Mouse (Mus musculus): ENCODE results near the gene Zscan12.

Zscan12 gene

GRCm38 (mm10) chr13:21362621-21363248, at the start of gene Zscan12:
Gene Zscan12 (plus strand): TSS chr13:21362820.
- Histone ChIP-seq H3K4me1 (replicated peaks; ENCODE audit: low read depth, low read length) (peaks cover 23% of the 10 kb centered on the region), H3K4me3 (replicated peaks; ENCODE audit: low read length) (peak within 1 kb of the TSS; percentile 87), H3K27me3 (ENCODE audit: insufficient read depth, low read length) (no peaks in the 10 kb centered on the region), H3K9me3 (ENCODE audit: low read length) (no peaks in the 10 kb centered on the region), H3K36me3 (ENCODE audit: insufficient read depth, low read length) (peaks cover 31% of the 10 kb centered on the region)
- TF ChIP-seq CTCF (conservative IDR thresholded peaks at IDR 0.05; ENCODE audit: low read length) (no peak), POU5F1 (IDR thresholded peaks at IDR 0.05; ENCODE audit: borderline replicate concordance, low read length) (no peak), NANOG (IDR thresholded peaks at IDR 0.05; ENCODE audit: borderline replicate concordance, low read length) (no peak)

- H3K27me3 ChIP-seq (ENCODE audit: insufficient read depth, low read length), result peaks cover 14% of the 10 kb centered on the region
- H3K9me3 ChIP-seq (ENCODE audit: low read length), result no peaks in the 10 kb centered on the region
- H3K36me3 ChIP-seq (ENCODE audit: insufficient read depth, low read length), result no peaks in the 10 kb centered on the region
- no peak for TF ChIP-seq NANOG (IDR thresholded peaks at IDR 0.05; ENCODE audit: borderline replicate concordance, low read length)
- TF ChIP-seq POU5F1 (IDR thresholded peaks at IDR 0.05; ENCODE audit: borderline replicate concordance, low read length), result no peak
- no peak for TF ChIP-seq CTCF (conservative IDR thresholded peaks at IDR 0.05; ENCODE audit: low read length)
- H3K4me3 ChIP-seq (replicated peaks; ENCODE audit: low read length), result no peak overlapping the region
- peaks cover 3% of the 10 kb centered on the region; the same call in 1 of the 2 replicates for H3K4me1 ChIP-seq (replicated peaks; ENCODE audit: low read depth, low read length)
Observed at GRCm38 (mm10) chr13:21312854-21313253, 49.8 kb upstream of the Zscan12 start.

- peaks cover 3% of the 10 kb centered on the region; the same call in 1 of the 2 replicates for H3K4me1 ChIP-seq (replicated peaks; ENCODE audit: low read depth, low read length)
- H3K9me3 ChIP-seq (ENCODE audit: low read length), result no peaks in the 10 kb centered on the region
- H3K27me3 ChIP-seq (ENCODE audit: insufficient read depth, low read length), result peaks cover 11% of the 10 kb centered on the region
- no peaks in the 10 kb centered on the region for H3K36me3 ChIP-seq (ENCODE audit: insufficient read depth, low read length)
- no peak for TF ChIP-seq CTCF (conservative IDR thresholded peaks at IDR 0.05; ENCODE audit: low read length)
- no peak overlapping the region for H3K4me3 ChIP-seq (replicated peaks; ENCODE audit: low read length)
Observed at GRCm38 (mm10) chr13:21313903-21314302, 48.7 kb upstream of the Zscan12 start.

GRCm38 (mm10) chr13:21320262-21320661, 42.4 kb upstream of the Zscan12 start:
- Histone ChIP-seq H3K4me3 (replicated peaks; ENCODE audit: low read length) (no peak overlapping the region), H3K27me3 (ENCODE audit: insufficient read depth, low read length) (peaks cover 22% of the 10 kb centered on the region), H3K9me3 (ENCODE audit: low read length) (no peaks in the 10 kb centered on the region), H3K4me1 (replicated peaks; ENCODE audit: low read depth, low read length) (peaks cover 9% of the 10 kb centered on the region), H3K36me3 (ENCODE audit: insufficient read depth, low read length) (no peaks in the 10 kb centered on the region)
- TF ChIP-seq CTCF (conservative IDR thresholded peaks at IDR 0.05; ENCODE audit: low read length) (no peak), NANOG (IDR thresholded peaks at IDR 0.05; ENCODE audit: borderline replicate concordance, low read length) (no peak), POU5F1 (IDR thresholded peaks at IDR 0.05; ENCODE audit: borderline replicate concordance, low read length) (no peak)

GRCm38 (mm10) chr13:21321890-21322494, 40.6 kb upstream of the Zscan12 start:
- TF ChIP-seq CTCF (conservative IDR thresholded peaks at IDR 0.05; ENCODE audit: low read length), result no peak
- TF ChIP-seq NANOG (IDR thresholded peaks at IDR 0.05; ENCODE audit: borderline replicate concordance, low read length), result no peak
- no peaks in the 10 kb centered on the region for H3K36me3 ChIP-seq (ENCODE audit: insufficient read depth, low read length)
- no peaks in the 10 kb centered on the region for H3K9me3 ChIP-seq (ENCODE audit: low read length)
- peak overlapping the region; percentile 78 for H3K4me3 ChIP-seq (replicated peaks; ENCODE audit: low read length)
- H3K27me3 ChIP-seq (ENCODE audit: insufficient read depth, low read length), result peaks cover 17% of the 10 kb centered on the region
- peaks cover 14% of the 10 kb centered on the region for H3K4me1 ChIP-seq (replicated peaks; ENCODE audit: low read depth, low read length)

- H3K27me3 ChIP-seq (ENCODE audit: insufficient read depth, low read length), result peaks cover 16% of the 10 kb centered on the region
- peak overlapping the region; percentile 78 for H3K4me3 ChIP-seq (replicated peaks; ENCODE audit: low read length)
- H3K4me1 ChIP-seq (replicated peaks; ENCODE audit: low read depth, low read length), result peaks cover 17% of the 10 kb centered on the region
- no peaks in the 10 kb centered on the region for H3K9me3 ChIP-seq (ENCODE audit: low read length)
- no peaks in the 10 kb centered on the region for H3K36me3 ChIP-seq (ENCODE audit: insufficient read depth, low read length)
- TF ChIP-seq CTCF (conservative IDR thresholded peaks at IDR 0.05; ENCODE audit: low read length) (no peak), NANOG (IDR thresholded peaks at IDR 0.05; ENCODE audit: borderline replicate concordance, low read length) (no peak), POU5F1 (IDR thresholded peaks at IDR 0.05; ENCODE audit: borderline replicate concordance, low read length) (no peak)
Observed at GRCm38 (mm10) chr13:21322509-21323375, 39.9 kb upstream of the Zscan12 start.

- H3K27me3 ChIP-seq (ENCODE audit: insufficient read depth, low read length), result peaks cover 16% of the 10 kb centered on the region
- peaks cover 19% of the 10 kb centered on the region for H3K4me1 ChIP-seq (replicated peaks; ENCODE audit: low read depth, low read length)
- TF ChIP-seq CTCF (conservative IDR thresholded peaks at IDR 0.05; ENCODE audit: low read length), result no peak
- TF ChIP-seq POU5F1 (IDR thresholded peaks at IDR 0.05; ENCODE audit: borderline replicate concordance, low read length), result no peak
- no peak for TF ChIP-seq NANOG (IDR thresholded peaks at IDR 0.05; ENCODE audit: borderline replicate concordance, low read length)
- H3K36me3 ChIP-seq (ENCODE audit: insufficient read depth, low read length), result no peaks in the 10 kb centered on the region
- 0 out of 2 replicates have a peak overlapping the region, but pooled peaks have one; percentile 10 for H3K4me3 ChIP-seq (replicated peaks; ENCODE audit: low read length)
- no peaks in the 10 kb centered on the region for H3K9me3 ChIP-seq (ENCODE audit: low read length)
Observed at GRCm38 (mm10) chr13:21323405-21323804, 39.2 kb upstream of the Zscan12 start.

GRCm38 (mm10) chr13:21326191-21326590, 36.4 kb upstream of the Zscan12 start:
- no peak for TF ChIP-seq NANOG (IDR thresholded peaks at IDR 0.05; ENCODE audit: borderline replicate concordance, low read length)
- peak; percentile 80 for TF ChIP-seq CTCF (conservative IDR thresholded peaks at IDR 0.05; ENCODE audit: low read length)
- TF ChIP-seq POU5F1 (IDR thresholded peaks at IDR 0.05; ENCODE audit: borderline replicate concordance, low read length), result no peak

More at GRCm38 (mm10) chr13:21326191-21326590, 36.4 kb upstream of the Zscan12 start:
- Histone ChIP-seq H3K4me3 (replicated peaks; ENCODE audit: low read length) (peak overlapping the region; percentile 79), H3K4me1 (replicated peaks; ENCODE audit: low read depth, low read length) (peaks cover 19% of the 10 kb centered on the region), H3K9me3 (ENCODE audit: low read length) (no peaks in the 10 kb centered on the region), H3K36me3 (ENCODE audit: insufficient read depth, low read length) (no peaks in the 10 kb centered on the region), H3K27me3 (ENCODE audit: insufficient read depth, low read length) (peaks cover 7% of the 10 kb centered on the region)
